Mouse (Mus musculus) layer of hippocampus, adult 2 months (tissue): ENCODE results near the gene Foxe3. TPM values are rescaled to one million over a fixed set of nuclear protein-coding genes. Genes with fewer than 3 reads are reported as not detected.

Experiments
- DNase-seq, 2 experiments: peaks; one replicate each; pipeline ENCODE4 v3.0.0; 2022; ENCODE audit warnings: low spot score in 2 of 2
- H3K27ac ChIP-seq: fragments of 200-600 bp; 2 replicates; pipeline ENCODE4 v1.8.1; 2022
- H3K4me3 ChIP-seq: fragments of 200-600 bp; 2 replicates; pipeline ENCODE4 v1.8.1; 2022; ENCODE audit warnings: mild to moderate bottlenecking
- CTCF ChIP-seq: fragments of 200-600 bp; conservative IDR thresholded peaks from 2 replicates; pipeline ENCODE4 v1.8.1; 2022; ENCODE audit warnings: antibody characterized with exemption, mild to moderate bottlenecking, moderate library complexity
- total RNA-seq, 2 experiments: library from RNA; stranded (reverse); gene quantifications; 2 replicates each; pipeline ENCODE4 v1.2.3; 2021

The Foxe3 gene
- total RNA-seq, 2 experiments from 2014 or later: not detected

- Histone ChIP-seq H3K27ac (no peak overlapping the region), H3K4me3 (no peak overlapping the region)
- no peak for DNase-seq
- TF ChIP-seq CTCF: no peak
Measured at GRCm38 (mm10) chr4:114899885-114900284, 25.9 kb downstream of the Foxe3 start.

- TF ChIP-seq CTCF: peak; percentile 57
- no peak for DNase-seq
Measured at GRCm38 (mm10) chr4:114897853-114898252, 28.0 kb downstream of the Foxe3 start.

DNA sequence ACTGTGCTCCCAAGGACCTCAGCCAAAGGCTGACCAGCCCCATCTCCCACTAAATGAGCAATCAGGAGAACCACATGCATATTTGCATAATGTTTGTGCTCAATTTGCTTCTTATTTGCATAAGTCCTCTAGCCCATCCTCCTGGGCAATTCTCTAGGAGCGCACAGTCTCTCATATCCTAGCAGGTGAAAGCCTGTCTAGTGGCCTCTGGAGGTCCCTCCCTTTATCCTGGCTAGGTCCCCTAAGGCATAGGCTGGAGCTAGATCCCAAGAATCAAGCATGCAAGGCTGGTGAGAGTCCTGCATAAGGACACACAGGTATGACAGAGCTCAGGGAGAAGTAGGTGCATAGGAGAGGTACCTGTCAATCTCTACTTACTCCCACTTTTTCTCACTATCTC lies 43.6 kb downstream of the Foxe3 start:
- DNase-seq: no peak
- TF ChIP-seq CTCF: no peak
- Histone ChIP-seq H3K4me3 (no peak overlapping the region), H3K27ac (no peak overlapping the region)

More at GRCm38 (mm10) chr4:114897853-114898252, 28.0 kb downstream of the Foxe3 start:
- Histone ChIP-seq H3K27ac (no peak overlapping the region), H3K4me3 (no peak overlapping the region)

DNA sequence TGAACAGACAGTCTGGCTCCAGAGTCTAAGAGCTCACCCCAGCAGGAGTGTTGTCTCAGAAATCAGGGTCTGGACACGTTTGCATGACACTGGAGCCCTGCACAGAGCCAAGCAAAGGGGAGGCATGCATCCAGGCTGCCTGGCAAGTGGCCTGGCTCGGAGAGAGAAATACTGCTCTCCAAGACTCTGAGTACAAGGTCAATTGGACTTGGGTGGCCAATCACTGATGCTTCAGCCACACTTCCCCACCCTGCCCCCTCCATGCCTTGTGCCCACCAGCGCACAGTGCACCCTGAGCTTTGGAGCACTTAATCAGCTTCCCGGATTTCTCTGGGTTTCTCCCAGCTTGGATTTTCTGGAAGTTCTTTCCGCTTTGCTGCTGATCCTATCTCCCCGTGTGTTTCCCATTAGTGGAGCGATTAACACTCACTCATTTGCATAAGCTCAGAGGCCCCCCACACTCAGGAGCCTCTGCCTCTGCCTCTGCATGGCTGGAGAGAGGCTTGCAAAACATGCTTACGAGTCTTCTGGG lies 49.3 kb downstream of the Foxe3 start:
- Histone ChIP-seq H3K4me3 (no peak overlapping the region), H3K27ac (no peak overlapping the region)
- DNase-seq: no peak
- TF ChIP-seq CTCF: no peak

Other genes starting within 250 kb of the Foxe3 start
- gene Gm12830, start 104.3 kb downstream of the Foxe3 start, total RNA-seq: not detected
- gene Foxd2, start 17.1 kb downstream of the Foxe3 start, total RNA-seq: under 1 TPM in 1 of 2 experiments, not detected in 1; 0.18 TPM
- gene Cmpk1, start 61.2 kb upstream of the Foxe3 start, total RNA-seq: 10 to 100 TPM; 64.7 to 67.1 TPM
- under 1 TPM; 0.27 to 0.69 TPM for gene Stil, start 74.1 kb upstream of the Foxe3 start, total RNA-seq
- gene Tal1, start 130.4 kb upstream of the Foxe3 start, total RNA-seq: 1 to 10 TPM in 1 of 2 experiments, under 1 TPM in 1; 0.86 to 1.0 TPM
- under 1 TPM in 1 of 2 experiments, not detected in 1; 0.96 TPM for gene Pdzk1ip1, start 162.7 kb upstream of the Foxe3 start, total RNA-seq
- 1 to 10 TPM; 8.2 to 8.3 TPM for gene Cyp4x1, start 208.3 kb upstream of the Foxe3 start, total RNA-seq